Mouse (Mus musculus): Measurements from ENCODE around the gene Psat1. TPM values are rescaled to one million over a fixed set of nuclear protein-coding genes. Genes with fewer than 3 reads are reported as not detected.

The Psat1 gene
- polyA plus RNA-seq, 1 experiment from 2014 or later, result 116 TPM

- no peak for DNase-seq (ENCODE audit: low spot score)
- Histone ChIP-seq H3K27me3 (replicated peaks; ENCODE audit: low read depth, poor library complexity, severe bottlenecking) (no peaks in the 10 kb centered on the region), H3K4me1 (no peaks in the 10 kb centered on the region), H3K27ac (replicated peaks) (no peak overlapping the region), H3K4me3 (no peak overlapping the region), H3K36me3 (replicated peaks) (peaks cover 13% of the 10 kb centered on the region), H3K9me3 (no peaks in the 10 kb centered on the region)
- WGBS, result 89% methylated on average over 3 of the region's 3 CpGs
Observed at GRCm38 (mm10) chr19:15950225-15950624, 3.1 kb upstream of the Psat1 start.

DNA sequence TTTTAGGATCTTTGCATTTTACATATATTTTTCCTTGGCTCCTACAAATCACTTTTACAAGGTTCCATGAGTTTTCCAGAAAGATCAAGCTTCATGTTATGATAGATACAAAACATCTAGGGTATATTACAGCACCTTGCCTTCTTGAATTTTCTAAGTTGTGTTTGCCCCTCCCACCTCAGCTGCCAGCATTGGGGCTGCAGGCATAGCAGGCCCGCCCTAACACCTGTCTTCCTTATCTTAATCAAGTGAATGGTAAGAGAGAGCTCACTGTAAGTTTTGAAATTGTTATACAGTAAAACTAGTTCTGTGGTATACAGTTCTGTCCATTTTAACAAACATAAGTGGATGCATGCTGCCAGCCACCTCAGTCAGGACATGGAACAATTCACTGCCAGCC, 1.7 kb upstream of the Psat1 start:
- H3K27ac ChIP-seq (replicated peaks), result no peak overlapping the region
- no peaks in the 10 kb centered on the region for H3K27me3 ChIP-seq (replicated peaks; ENCODE audit: low read depth, poor library complexity, severe bottlenecking)
- H3K4me1 ChIP-seq, result no peaks in the 10 kb centered on the region
- 82% methylated on average over 1 of the region's 1 CpGs for WGBS
- H3K9me3 ChIP-seq, result no peaks in the 10 kb centered on the region
- H3K4me3 ChIP-seq, result no peak overlapping the region
- no peak for DNase-seq (ENCODE audit: low spot score)
- peaks cover 5% of the 10 kb centered on the region; the same call in 1 of the 2 replicates for H3K36me3 ChIP-seq (replicated peaks)

DNA sequence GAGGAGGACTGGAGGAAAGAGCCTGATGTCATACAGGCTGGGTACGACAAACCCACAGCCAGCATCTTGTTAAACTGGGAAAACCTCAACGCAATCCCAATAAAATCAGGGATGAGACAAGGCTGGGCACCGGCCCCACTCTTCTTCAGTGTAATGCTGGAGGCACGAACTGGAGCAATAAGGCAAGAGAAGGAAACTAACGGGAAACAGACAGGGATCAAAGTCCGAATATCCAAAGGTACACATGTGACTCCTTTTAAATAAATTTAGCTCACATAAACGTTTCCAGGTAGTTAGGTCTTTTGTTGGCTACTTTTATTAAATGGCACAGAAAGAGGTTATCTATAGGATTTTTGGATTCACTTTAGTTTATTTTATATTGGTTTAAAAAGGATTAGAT, 1.3 kb upstream of the Psat1 start:
- H3K4me3 ChIP-seq, result no peak overlapping the region
- no peak for DNase-seq (ENCODE audit: low spot score)
- H3K27me3 ChIP-seq (replicated peaks; ENCODE audit: low read depth, poor library complexity, severe bottlenecking), result no peaks in the 10 kb centered on the region
- 81% methylated on average over 7 of the region's 7 CpGs for WGBS
- H3K36me3 ChIP-seq (replicated peaks), result peaks cover 5% of the 10 kb centered on the region; the same call in 1 of the 2 replicates
- H3K27ac ChIP-seq (replicated peaks), result no peak overlapping the region
- no peaks in the 10 kb centered on the region for H3K9me3 ChIP-seq
- H3K4me1 ChIP-seq, result no peaks in the 10 kb centered on the region

- Histone ChIP-seq H3K9me3 (no peaks in the 10 kb centered on the region), H3K27ac (replicated peaks) (no peak overlapping the region), H3K36me3 (replicated peaks) (no peaks in the 10 kb centered on the region), H3K4me1 (no peaks in the 10 kb centered on the region), H3K27me3 (replicated peaks; ENCODE audit: low read depth, poor library complexity, severe bottlenecking) (no peaks in the 10 kb centered on the region), H3K4me3 (no peak overlapping the region)
- no peak for DNase-seq (ENCODE audit: low spot score)
- WGBS, result 67% methylated on average over 10 of the region's 10 CpGs
Observed at GRCm38 (mm10) chr19:15946663-15947062, 474 bp downstream of the Psat1 start.

DNA sequence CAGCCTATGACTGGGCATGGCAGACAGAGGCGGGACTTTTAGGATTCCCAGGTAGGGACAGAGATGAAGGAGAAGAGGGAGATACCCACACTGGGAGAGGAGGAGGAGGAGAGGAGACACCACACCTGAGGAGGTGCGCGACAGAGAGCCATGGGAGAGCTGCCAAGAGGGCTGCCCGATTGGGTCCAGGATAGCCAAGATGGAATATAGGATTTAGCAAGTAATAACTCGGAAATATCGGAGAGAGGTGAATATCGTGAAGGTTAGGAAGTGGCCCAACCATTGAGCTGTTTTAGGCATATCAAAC, 4.1 kb downstream of the Psat1 start:
- no peaks in the 10 kb centered on the region for H3K4me1 ChIP-seq
- WGBS, result 70% methylated on average over 7 of the region's 7 CpGs
- no peaks in the 10 kb centered on the region for H3K36me3 ChIP-seq (replicated peaks)

GRCm38 (mm10) chr19:15942421-15943116, 4.6 kb downstream of the Psat1 start:
- Histone ChIP-seq H3K4me3 (no peak overlapping the region), H3K9me3 (no peaks in the 10 kb centered on the region), H3K27me3 (replicated peaks; ENCODE audit: low read depth, poor library complexity, severe bottlenecking) (no peaks in the 10 kb centered on the region), H3K4me1 (no peaks in the 10 kb centered on the region), H3K36me3 (replicated peaks) (no peaks in the 10 kb centered on the region), H3K27ac (replicated peaks) (no peak overlapping the region)
- 57% methylated on average over 11 of the region's 11 CpGs for WGBS
- no peak for DNase-seq (ENCODE audit: low spot score)

More for the DNA sequence above, 4.1 kb downstream of the Psat1 start:
- Histone ChIP-seq H3K27me3 (replicated peaks; ENCODE audit: low read depth, poor library complexity, severe bottlenecking) (no peaks in the 10 kb centered on the region), H3K27ac (replicated peaks) (no peak overlapping the region), H3K9me3 (no peaks in the 10 kb centered on the region), H3K4me3 (no peak overlapping the region)
- DNase-seq (ENCODE audit: low spot score), result no peak

- H3K9me3 ChIP-seq, result no peaks in the 10 kb centered on the region
- 86% methylated on average over 8 of the region's 8 CpGs for WGBS
- H3K27me3 ChIP-seq (replicated peaks; ENCODE audit: low read depth, poor library complexity, severe bottlenecking), result no peaks in the 10 kb centered on the region
- H3K4me3 ChIP-seq, result no peak overlapping the region
- DNase-seq (ENCODE audit: low spot score), result no peak
- H3K36me3 ChIP-seq (replicated peaks), result no peaks in the 10 kb centered on the region
- H3K27ac ChIP-seq (replicated peaks), result no peak overlapping the region
- H3K4me1 ChIP-seq, result no peaks in the 10 kb centered on the region
Observed at GRCm38 (mm10) chr19:15941399-15941798, 5.7 kb downstream of the Psat1 start.

GRCm38 (mm10) chr19:15925719-15926045, 21.5 kb downstream of the Psat1 start:
- WGBS, result 25% methylated on average over 4 of the region's 4 CpGs
- Histone ChIP-seq H3K4me3 (peak overlapping the region; percentile 81), H3K9me3 (no peaks in the 10 kb centered on the region), H3K4me1 (peaks cover 24% of the 10 kb centered on the region), H3K27ac (replicated peaks) (peak overlapping the region; percentile 86), H3K36me3 (replicated peaks) (peaks cover 2% of the 10 kb centered on the region), H3K27me3 (replicated peaks; ENCODE audit: low read depth, poor library complexity, severe bottlenecking) (peaks cover 13% of the 10 kb centered on the region)
- no peak for DNase-seq (ENCODE audit: low spot score)

DNA sequence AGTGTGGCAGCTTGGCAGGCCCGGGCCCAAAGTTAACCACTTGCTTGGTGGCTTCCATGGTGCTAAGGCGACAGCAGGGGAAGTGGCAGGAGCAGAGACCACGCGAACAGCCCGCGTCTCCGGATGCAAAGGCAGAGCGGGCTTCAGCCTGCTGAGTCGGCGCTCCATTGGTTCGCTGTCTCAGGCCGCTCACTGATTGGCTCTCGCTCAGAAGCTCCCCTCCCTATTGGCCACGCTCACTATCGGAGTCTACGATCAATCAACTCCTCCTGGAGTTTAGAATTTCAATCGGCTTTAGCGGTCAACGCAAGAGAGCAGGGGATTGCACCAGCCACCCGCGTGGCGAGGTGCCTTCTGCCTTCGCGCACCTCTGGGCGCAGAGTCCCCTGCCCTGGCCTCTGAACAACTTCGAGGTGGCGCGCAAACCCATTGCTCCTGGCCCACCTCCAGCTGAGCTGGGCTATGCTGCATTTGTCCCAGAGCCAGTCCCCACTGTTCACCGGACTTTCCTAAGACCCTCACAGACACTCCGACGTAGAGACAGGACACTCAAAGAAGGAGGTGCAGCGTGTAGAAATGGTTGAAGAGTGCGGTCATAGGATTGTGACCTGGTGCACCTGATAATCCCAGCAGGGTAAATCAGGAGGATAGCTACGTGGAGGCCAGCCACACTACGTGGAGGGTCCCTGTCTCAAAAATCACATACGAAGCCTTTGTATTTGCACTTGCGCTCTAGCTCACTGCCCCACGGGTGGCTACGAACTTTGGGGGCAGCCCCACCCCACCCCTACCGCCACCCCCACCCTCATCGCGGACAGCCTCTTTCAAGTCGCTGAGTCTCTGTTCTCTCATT, 22.0 kb downstream of the Psat1 start:
- peaks cover 24% of the 10 kb centered on the region for H3K4me1 ChIP-seq
- H3K27ac ChIP-seq (replicated peaks), result peak overlapping the region; percentile 86
- peaks cover 13% of the 10 kb centered on the region for H3K27me3 ChIP-seq (replicated peaks; ENCODE audit: low read depth, poor library complexity, severe bottlenecking)
- no peaks in the 10 kb centered on the region for H3K9me3 ChIP-seq
- peak; percentile 93 for DNase-seq (ENCODE audit: low spot score)
- peak overlapping the region; percentile 81 for H3K4me3 ChIP-seq
- H3K36me3 ChIP-seq (replicated peaks), result peaks cover 8% of the 10 kb centered on the region
- WGBS, result 3% methylated on average over 43 of the region's 43 CpGs

- Histone ChIP-seq H3K27me3 (replicated peaks; ENCODE audit: low read depth, poor library complexity, severe bottlenecking) (peaks cover 13% of the 10 kb centered on the region), H3K4me1 (peaks cover 24% of the 10 kb centered on the region), H3K27ac (replicated peaks) (peak overlapping the region; percentile 86), H3K9me3 (no peaks in the 10 kb centered on the region), H3K4me3 (peak overlapping the region; percentile 81), H3K36me3 (replicated peaks) (peaks cover 15% of the 10 kb centered on the region)
- under 1% methylated on average over 46 of the region's 46 CpGs for WGBS
- DNase-seq (ENCODE audit: low spot score), result peak; percentile 61
Observed at GRCm38 (mm10) chr19:15924181-15924865, 22.8 kb downstream of the Psat1 start.

- DNase-seq (ENCODE audit: low spot score), result peak; percentile 29
- Histone ChIP-seq H3K9me3 (no peaks in the 10 kb centered on the region), H3K27me3 (replicated peaks; ENCODE audit: low read depth, poor library complexity, severe bottlenecking) (peaks cover 13% of the 10 kb centered on the region), H3K4me1 (peaks cover 24% of the 10 kb centered on the region), H3K4me3 (peak overlapping the region; percentile 81), H3K36me3 (replicated peaks) (peaks cover 24% of the 10 kb centered on the region), H3K27ac (replicated peaks) (0 out of 2 replicates have a peak overlapping the region, but pooled peaks have one; percentile 86)
- whole genome bisulfite sequencing, result 42% methylated on average over 9 of the region's 9 CpGs
Observed at GRCm38 (mm10) chr19:15923426-15923825, 23.7 kb downstream of the Psat1 start.

DNA sequence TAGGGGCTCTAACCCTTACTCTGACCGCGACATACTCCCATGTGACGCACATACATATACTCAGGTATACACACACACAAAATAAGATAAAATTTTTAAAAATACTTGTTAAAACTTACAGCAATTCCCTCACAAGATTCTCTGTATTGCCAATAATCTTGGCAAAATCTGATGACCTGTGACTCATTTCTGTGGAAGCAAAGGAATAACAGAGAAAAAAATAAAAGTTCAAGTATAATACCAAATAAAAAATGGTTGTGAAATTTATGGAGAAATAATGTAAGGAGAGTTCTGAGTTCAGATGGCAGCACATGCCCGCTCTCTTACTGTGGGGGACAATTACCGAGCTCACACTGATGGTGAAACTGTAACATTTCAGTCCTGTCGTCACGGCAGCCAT, 27.8 kb downstream of the Psat1 start:
- Histone ChIP-seq H3K4me1 (peaks cover 17% of the 10 kb centered on the region), H3K27me3 (replicated peaks; ENCODE audit: low read depth, poor library complexity, severe bottlenecking) (no peaks in the 10 kb centered on the region), H3K27ac (replicated peaks) (no peak overlapping the region), H3K4me3 (no peak overlapping the region), H3K9me3 (no peaks in the 10 kb centered on the region), H3K36me3 (replicated peaks) (peaks cover 62% of the 10 kb centered on the region)
- no peak for DNase-seq (ENCODE audit: low spot score)
- 94% methylated on average over 7 of the region's 7 CpGs for WGBS

Data from embryonic facial prominence, embryonic 10.5 days (tissue).